Mouse (Mus musculus) CH12.LX (cell line): ENCODE results near the gene Plxna2. TPM values are rescaled to one million over a fixed set of nuclear protein-coding genes. Genes with fewer than 3 reads are reported as not detected.

ENCODE experiments used
- DNase-seq: peaks from one replicate; pipeline ENCODE4 v3.0.0-alpha.2; 2013; ENCODE audit errors: extremely low read depth
- H3K27ac ChIP-seq: 2 replicates; pipeline ENCODE4 v1.5.1; 2012; ENCODE audit warnings: low read depth, mild to moderate bottlenecking, control low read depth, moderate library complexity; ENCODE audit not compliant: insufficient read depth
- H3K27me3 ChIP-seq: replicated peaks from 2 replicates; pipeline ENCODE3; 2012; ENCODE audit warnings: inconsistent platforms
- H3K36me3 ChIP-seq, 2 experiments: replicated peaks in 1 of 2; 2 replicates each; pipeline versions ENCODE3 to v1.6.1; 2012; ENCODE audit warnings: inconsistent platforms in 1 of 2, low read length in 1 of 2, mild to moderate bottlenecking in 1 of 2, mixed read lengths in 1 of 2, moderate library complexity in 1 of 2; ENCODE audit not compliant: control insufficient read depth in 1 of 2, insufficient read depth in 1 of 2
- H3K4me1 ChIP-seq, 2 experiments: 2 replicates each; pipeline ENCODE4 v1.6.1; 2012; ENCODE audit warnings: inconsistent platforms in 1 of 2, moderate library complexity in 1 of 2; ENCODE audit not compliant: insufficient read depth in 2 of 2, control insufficient read depth in 1 of 2
- H3K4me2 ChIP-seq: 2 replicates; pipeline ENCODE4 v1.6.1; 2012; ENCODE audit warnings: low read depth, mild to moderate bottlenecking, control low read depth; ENCODE audit not compliant: poor library complexity, insufficient read depth, severe bottlenecking
- H3K4me3 ChIP-seq, 3 experiments: fragments of 150-350 bp in 1 of 3; sonication (generic) in 1 of 3; replicated peaks in 1 of 3; 2 replicates each; pipeline versions ENCODE3 to v1.5.1; 2011 to 2012; ENCODE audit warnings: low read depth in 2 of 3, low read length in 2 of 3, mild to moderate bottlenecking in 2 of 3, moderate library complexity in 2 of 3, control low read depth in 1 of 3, improper control_type of control experiment in 1 of 3, inconsistent platforms in 1 of 3, mixed read lengths in 1 of 3; ENCODE audit not compliant: poor library complexity in 1 of 3
- H3K79me2 ChIP-seq: replicated peaks from 2 replicates; pipeline ENCODE4 v1.6.1; 2012; ENCODE audit warnings: mild to moderate bottlenecking, moderate library complexity; ENCODE audit not compliant: control insufficient read depth, poor library complexity, insufficient read depth, severe bottlenecking; ENCODE audit errors: extremely low read depth
- H3K9ac ChIP-seq: 2 replicates; pipeline ENCODE4 v1.6.1; 2012; ENCODE audit warnings: low read depth, mild to moderate bottlenecking, control low read depth, moderate library complexity; ENCODE audit not compliant: insufficient read depth
- H3K9me3 ChIP-seq: replicated peaks from 2 replicates; pipeline ENCODE3; 2012; ENCODE audit warnings: low read length, inconsistent platforms, mixed read lengths
- BHLHE40 ChIP-seq: IDR thresholded peaks from 2 replicates; pipeline ENCODE4 v1.6.1; 2011; ENCODE audit warnings: mild to moderate bottlenecking, low read depth, low read length, improper control_type of control experiment
- CHD1 ChIP-seq: IDR thresholded peaks from 2 replicates; pipeline ENCODE4 v1.6.1; 2012; ENCODE audit warnings: low read depth, low read length, improper control_type of control experiment, inconsistent platforms
- CHD2 ChIP-seq: IDR thresholded peaks from 2 replicates; pipeline ENCODE4 v1.6.1; 2011; ENCODE audit warnings: low read length, improper control_type of control experiment
- CTCF ChIP-seq, 2 experiments: IDR thresholded peaks in 1 of 2; conservative IDR thresholded peaks in 1 of 2; 2 replicates each; pipeline ENCODE4 v1.5.1; 2011 to 2012; ENCODE audit warnings: low read depth in 2 of 2, low read length in 2 of 2, improper control_type of control experiment in 1 of 2, inconsistent platforms in 1 of 2, mild to moderate bottlenecking in 1 of 2, moderate library complexity in 1 of 2
- E2F4 ChIP-seq: IDR thresholded peaks from 2 replicates; pipeline ENCODE4 v1.6.1; 2011; ENCODE audit warnings: low read depth, low read length, improper control_type of control experiment; ENCODE audit not compliant: insufficient replicate concordance
- JUN ChIP-seq: IDR thresholded peaks from 2 replicates; pipeline ENCODE4 v1.6.1; 2011; ENCODE audit warnings: low read depth, mild to moderate bottlenecking, low read length, improper control_type of control experiment, moderate library complexity; ENCODE audit not compliant: insufficient read depth
- KAT2A ChIP-seq: IDR thresholded peaks from 2 replicates; pipeline ENCODE4 v1.6.1; 2012; ENCODE audit warnings: low read length, improper control_type of control experiment, inconsistent platforms; ENCODE audit not compliant: insufficient replicate concordance
- MAFK ChIP-seq: IDR thresholded peaks from 2 replicates; pipeline ENCODE4 v1.6.1; 2011; ENCODE audit warnings: low read length, improper control_type of control experiment; ENCODE audit not compliant: insufficient replicate concordance
- MAZ ChIP-seq: IDR thresholded peaks from 2 replicates; pipeline ENCODE4 v1.6.1; 2012; ENCODE audit warnings: low read depth, mild to moderate bottlenecking, inconsistent platforms, low read length, improper control_type of control experiment, moderate library complexity
- MXI1 ChIP-seq: IDR thresholded peaks from 2 replicates; pipeline ENCODE4 v1.6.1; 2011; ENCODE audit warnings: mild to moderate bottlenecking, low read depth, low read length, improper control_type of control experiment
- PAX5 ChIP-seq: IDR thresholded peaks from 2 replicates; pipeline ENCODE4 v1.6.1; 2012; ENCODE audit warnings: low read length, inconsistent platforms, mixed read lengths
- POLR2A ChIP-seq: IDR thresholded peaks from 2 replicates; pipeline ENCODE4 v1.6.1; 2011; ENCODE audit warnings: low read depth, mild to moderate bottlenecking, improper control_type of control experiment, low read length
- RCOR1 ChIP-seq: conservative IDR thresholded peaks from 2 replicates; pipeline ENCODE4 v1.6.1; 2012; ENCODE audit warnings: low read depth, mild to moderate bottlenecking, inconsistent platforms, low read length, improper control_type of control experiment
- TBP ChIP-seq: conservative IDR thresholded peaks from 2 replicates; pipeline ENCODE4 v1.6.1; 2011; ENCODE audit warnings: low read depth, low read length, improper control_type of control experiment
- TCF12 ChIP-seq: IDR thresholded peaks from 2 replicates; pipeline ENCODE4 v1.6.1; 2014; ENCODE audit warnings: low read depth, mild to moderate bottlenecking, inconsistent platforms, low read length, improper control_type of control experiment
- UBTF ChIP-seq: IDR thresholded peaks from 2 replicates; pipeline ENCODE4 v1.6.1; 2012; ENCODE audit warnings: low read depth, mild to moderate bottlenecking, inconsistent platforms, low read length, improper control_type of control experiment, moderate library complexity
- ZC3H11A ChIP-seq: IDR thresholded peaks from 2 replicates; pipeline ENCODE4 v1.6.1; 2012; ENCODE audit warnings: low read depth, mild to moderate bottlenecking, inconsistent platforms, low read length, improper control_type of control experiment
- ZMIZ1 ChIP-seq: IDR thresholded peaks from 2 replicates; pipeline ENCODE4 v1.6.1; 2012; ENCODE audit warnings: low read depth, mild to moderate bottlenecking, inconsistent platforms, low read length, improper control_type of control experiment
- ZNF384 ChIP-seq: IDR thresholded peaks from 2 replicates; pipeline ENCODE4 v1.6.1; 2012; ENCODE audit warnings: low read depth, low read length, improper control_type of control experiment, inconsistent platforms
- dilution Hi-C: fragments of 300-500 bp; cut with MboI; formaldehyde crosslinking; loops from 2 replicates; pipeline ENCODE4 v1.14.3; 2020; ENCODE audit warnings: low sequenced_read_pairs; ENCODE audit not compliant: extremely low pct_unique_long_range_greater_than_20kb, extremely low pct_ligation_motif_present
- in situ Hi-C: fragments of 300-500 bp; cut with MboI; formaldehyde crosslinking; loops from 3 replicates; pipeline ENCODE4 v1.14.3; 2019; ENCODE audit warnings: low sequenced_read_pairs, low pct_ligation_motif_present, low pct_unique_long_range_greater_than_20kb, mixed read lengths
- polyA plus RNA-seq: library from polyadenylated mRNA; unstranded; fragments of >175 nt; gene quantifications from 2 replicates; pipeline ENCODE4 v1.2.1, GENCODE M21; 2012; ENCODE audit warnings: low read depth; ENCODE audit not compliant: insufficient read length
- total RNA-seq, 2 experiments: library from RNA; depleted of rRNA; stranded (reverse); fragments of 300-350 nt in 1 of 2; fragments of >200 nt in 1 of 2; gene quantifications; 2 replicates each; pipeline ENCODE4 v1.2.3; 2012 to 2014

Plxna2 gene
- total and polyA plus RNA-seq, 3 experiments = 0.04 to 0.05 (median 0.04) TPM

DNA sequence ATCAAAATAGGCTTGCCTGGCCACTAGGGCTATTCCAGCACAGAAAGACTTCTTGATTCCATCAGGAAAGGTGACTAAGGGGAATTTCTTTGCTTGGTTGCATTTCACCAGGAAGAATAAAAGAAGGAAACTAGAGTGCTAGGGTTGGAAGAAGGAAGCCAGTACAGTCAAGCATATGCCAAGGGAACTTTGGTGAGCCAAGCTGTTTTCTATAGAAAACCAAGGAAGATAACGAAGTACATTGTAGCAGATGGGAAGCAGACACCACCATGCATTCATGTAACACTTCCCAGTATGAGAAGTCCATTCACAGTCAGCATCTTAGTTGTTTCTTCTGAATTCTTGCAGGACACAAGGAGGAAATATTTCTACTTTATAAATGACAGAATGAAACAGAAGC is 5.4 kb upstream of the Plxna2 start:
- Histone ChIP-seq H3K4me3 (no peak overlapping the region), H3K79me2 (no peaks in the 10 kb centered on the region), H3K9ac (no peak overlapping the region), H3K36me3 (no peaks in the 10 kb centered on the region), H3K9me3 (no peaks in the 10 kb centered on the region), H3K4me1 (peaks cover 0 to 15% of the 10 kb centered on the region in 2 experiments; a peak in 2 of 4 replicates), H3K27me3 (no peaks in the 10 kb centered on the region), H3K4me2 (no peak overlapping the region), H3K27ac (no peak overlapping the region)
- no peak for TF ChIP-seq JUN
- TF ChIP-seq PAX5 = no peak
- TF ChIP-seq RCOR1 = no peak
- TF ChIP-seq CTCF (conservative IDR thresholded peaks at IDR 0.05 in 1 of 2, IDR thresholded peaks at IDR 0.05 in 1 of 2; ENCODE audit: low read depth in 2 of 2, low read length in 2 of 2) = no peak
- TF ChIP-seq TCF12 = no peak
- in situ Hi-C loops (loop anchor here (25.0 kb wide), 1 partner anchor 350 kb away; no protein-coding TSS in a partner anchor), dilution Hi-C loops (no loop called here)
- DNase-seq = no peak

DNA sequence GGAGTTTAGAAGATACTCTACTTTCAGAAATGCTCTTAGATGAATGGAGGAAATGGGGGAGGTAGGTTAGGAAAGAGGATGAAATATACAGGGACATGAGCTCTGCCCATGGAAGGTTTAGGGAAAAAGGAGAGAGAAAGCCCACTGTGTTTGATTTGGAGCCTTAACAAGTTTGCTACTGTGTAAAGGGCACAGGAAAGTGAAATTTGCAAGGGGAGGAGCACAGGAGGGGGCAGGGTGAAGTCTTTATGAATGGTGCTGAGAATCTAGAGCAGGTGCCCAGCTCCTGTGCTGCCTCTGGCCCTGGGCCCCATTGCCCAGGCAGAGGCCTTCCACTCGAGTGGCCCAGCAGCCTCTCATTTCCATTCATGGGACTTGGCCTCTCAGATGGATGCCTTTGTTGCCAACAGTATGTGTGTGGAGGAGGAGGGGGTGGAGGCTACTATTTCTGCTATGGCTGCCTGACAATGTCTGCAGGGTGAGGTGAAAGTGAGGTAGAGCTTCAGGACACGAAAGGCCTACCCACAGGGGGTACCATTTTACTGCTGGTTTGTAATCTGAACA is 4.7 kb upstream of the Plxna2 start:
- in situ Hi-C loops = loop anchor here (25.0 kb wide), 1 partner anchor 349 kb away; no protein-coding TSS in a partner anchor
- H3K36me3 ChIP-seq = no peaks in the 10 kb centered on the region

DNA sequence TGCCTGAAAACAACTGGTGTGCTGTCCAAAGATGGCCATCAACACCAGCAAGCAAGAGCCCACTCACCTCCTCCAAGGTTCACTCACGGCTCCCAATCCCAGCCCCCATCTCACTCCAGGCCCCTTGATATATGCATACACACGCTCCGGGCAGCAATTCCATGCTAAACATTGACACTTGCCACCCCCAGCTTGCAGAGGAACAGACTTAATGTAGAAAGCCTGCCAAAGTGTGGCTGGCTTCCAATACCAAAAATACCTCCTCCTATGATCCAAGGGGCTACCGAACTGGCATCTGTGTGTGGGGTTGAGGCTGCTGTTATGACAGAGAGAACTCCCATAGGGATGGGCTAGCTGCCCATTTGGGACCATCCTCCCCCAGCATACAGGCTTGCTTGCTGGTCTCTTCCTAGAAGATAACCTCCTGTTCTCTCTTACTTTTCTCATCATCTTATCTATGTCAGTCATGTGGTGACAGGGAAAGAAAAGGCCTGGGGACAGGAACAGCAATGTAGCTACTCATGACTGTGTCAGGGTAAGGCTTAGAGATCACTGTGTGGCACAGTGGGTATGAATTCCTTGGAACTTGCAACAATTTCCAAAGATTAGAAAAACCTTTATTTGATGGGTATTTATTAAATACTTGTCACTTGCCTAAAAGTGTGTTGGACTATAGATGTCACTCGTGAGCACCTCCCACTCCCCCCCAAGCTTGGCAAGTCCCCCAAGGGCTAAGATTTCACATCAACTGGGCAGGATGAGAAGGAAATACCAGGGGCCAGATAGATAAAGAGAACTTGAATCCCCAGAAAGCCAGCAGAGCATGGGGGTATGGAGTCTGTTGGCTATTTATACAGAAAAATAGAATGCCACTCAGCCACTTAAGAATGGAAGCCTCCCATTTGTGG is 3.8 kb upstream of the Plxna2 start:
- H3K4me2 ChIP-seq = no peak overlapping the region
- in situ Hi-C loops = loop anchor here (25.0 kb wide), 1 partner anchor 348 kb away; no protein-coding TSS in a partner anchor
- no peak overlapping the region for H3K9ac ChIP-seq
- H3K4me3 ChIP-seq = no peak overlapping the region
- peaks cover 0 to 12% of the 10 kb centered on the region in 2 experiments; a peak in 2 of 4 replicates for H3K4me1 ChIP-seq
- dilution Hi-C loops = no loop called here
- no peaks in the 10 kb centered on the region for H3K36me3 ChIP-seq
- no peaks in the 10 kb centered on the region for H3K9me3 ChIP-seq
- H3K27ac ChIP-seq = no peak overlapping the region
- no peak for DNase-seq
- TF ChIP-seq POLR2A (no peak), CHD1 (no peak), ZNF384 (no peak), MAZ (no peak), BHLHE40 (no peak), TBP (no peak), E2F4 (no peak), JUN (no peak), KAT2A (no peak)
- H3K79me2 ChIP-seq = no peaks in the 10 kb centered on the region
- H3K27me3 ChIP-seq = no peaks in the 10 kb centered on the region

More for the DNA sequence above, 4.7 kb upstream of the Plxna2 start:
- no peaks in the 10 kb centered on the region for H3K27me3 ChIP-seq
- DNase-seq = no peak
- no peaks in the 10 kb centered on the region for H3K79me2 ChIP-seq
- peaks cover 0 to 12% of the 10 kb centered on the region in 2 experiments; a peak in 2 of 4 replicates for H3K4me1 ChIP-seq
- no peak overlapping the region for H3K4me2 ChIP-seq
- H3K4me3 ChIP-seq = no peak overlapping the region
- TF ChIP-seq CHD2 = no peak
- no peak for TF ChIP-seq MXI1
- TF ChIP-seq CHD1 = no peak
- no peak for TF ChIP-seq ZMIZ1
- TF ChIP-seq MAFK = no peak
- TF ChIP-seq UBTF = no peak
- TF ChIP-seq POLR2A = no peak
- TF ChIP-seq ZC3H11A = no peak
- H3K9me3 ChIP-seq = no peaks in the 10 kb centered on the region
- dilution Hi-C loops = no loop called here
- H3K27ac ChIP-seq = no peak overlapping the region
- no peak overlapping the region for H3K9ac ChIP-seq
